Mouse (Mus musculus) bone marrow, adult 2 months (tissue): Measurements from ENCODE around the gene Glipr2.

Experiments
- CTCF ChIP-seq: fragments of 200-500 bp; IDR thresholded peaks from 2 replicates; pipeline ENCODE4 v1.5.1; 2011; ENCODE audit warnings: low read length, control low read depth; ENCODE audit not compliant: control insufficient read depth, insufficient read depth
- POLR2A ChIP-seq: fragments of 200-500 bp; IDR thresholded peaks from 2 replicates; pipeline ENCODE4 v1.6.1; 2011; ENCODE audit warnings: low read depth, mild to moderate bottlenecking, control low read depth, low read length, borderline replicate concordance; ENCODE audit not compliant: control insufficient read depth

DNA sequence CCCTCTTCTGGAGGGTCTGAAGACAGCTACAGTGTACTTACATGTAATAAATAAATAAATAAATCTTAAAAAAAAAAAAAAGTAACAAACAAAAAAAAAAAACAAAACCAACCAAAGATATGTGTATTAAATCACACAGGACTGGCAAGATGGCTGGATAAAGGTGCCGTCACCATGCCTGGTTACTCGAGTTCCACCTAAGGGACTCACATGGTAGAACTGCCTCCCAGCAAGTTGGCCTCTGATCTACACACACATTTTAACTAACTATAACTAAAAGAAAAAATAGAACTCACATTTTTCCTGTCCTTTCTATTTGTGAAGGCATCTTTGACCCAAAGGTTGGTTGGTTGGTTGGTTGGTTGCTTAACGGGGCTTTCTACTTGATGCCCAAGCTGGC, 54.6 kb downstream of the Glipr2 start:
- TF ChIP-seq CTCF (no peak), POLR2A (no peak)
